Mouse (Mus musculus) thymus, postnatal 4 days (tissue): ENCODE data around the gene Dnmt3a.
"Not testable (repeated sequence)": the region's sequence is repeated elsewhere in the genome, so short reads cannot be mapped to it uniquely, and the experiment has no call there.

ENCODE experiments used
- DNase-seq: peaks from one replicate; pipeline ENCODE4 v3.0.0; 2021

Gene Dnmt3a

DNA sequence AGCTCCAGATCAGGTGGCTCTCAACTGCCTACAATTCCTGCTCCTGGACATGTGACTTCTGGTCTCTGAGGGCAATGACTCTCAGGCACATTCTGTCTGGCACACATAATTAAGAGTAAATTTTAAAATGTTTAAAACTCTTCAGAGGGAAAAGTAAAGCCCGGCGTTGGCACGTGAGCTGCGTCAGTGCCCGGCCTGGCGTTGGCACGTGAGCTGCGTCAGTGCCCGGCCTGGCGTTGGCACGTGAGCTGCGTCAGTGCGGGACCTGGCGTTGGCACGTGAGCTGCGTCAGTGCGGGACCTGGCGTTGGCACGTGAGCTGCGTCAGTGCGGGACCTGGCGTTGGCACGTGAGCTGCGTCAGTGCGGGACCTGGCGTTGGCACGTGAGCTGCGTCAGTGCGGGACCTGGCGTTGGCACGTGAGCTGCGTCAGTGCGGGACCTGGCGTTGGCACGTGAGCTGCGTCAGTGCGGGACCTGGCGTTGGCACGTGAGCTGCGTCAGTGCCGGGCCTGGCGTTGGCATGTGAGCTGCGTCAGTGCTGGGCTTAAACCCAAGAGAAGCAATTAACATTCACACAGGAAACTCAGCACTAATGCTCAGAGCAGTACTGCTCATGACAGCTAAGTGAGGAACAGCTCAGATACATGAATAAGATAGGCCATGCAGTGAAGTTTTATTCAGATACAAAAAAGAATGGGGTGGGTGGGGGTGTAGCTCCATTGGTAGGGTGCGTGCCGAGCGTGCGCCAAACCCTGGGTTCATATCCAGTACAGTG lies 124.5 kb downstream of the Dnmt3a start:
- DNase-seq, result not testable (repeated sequence)

DNA sequence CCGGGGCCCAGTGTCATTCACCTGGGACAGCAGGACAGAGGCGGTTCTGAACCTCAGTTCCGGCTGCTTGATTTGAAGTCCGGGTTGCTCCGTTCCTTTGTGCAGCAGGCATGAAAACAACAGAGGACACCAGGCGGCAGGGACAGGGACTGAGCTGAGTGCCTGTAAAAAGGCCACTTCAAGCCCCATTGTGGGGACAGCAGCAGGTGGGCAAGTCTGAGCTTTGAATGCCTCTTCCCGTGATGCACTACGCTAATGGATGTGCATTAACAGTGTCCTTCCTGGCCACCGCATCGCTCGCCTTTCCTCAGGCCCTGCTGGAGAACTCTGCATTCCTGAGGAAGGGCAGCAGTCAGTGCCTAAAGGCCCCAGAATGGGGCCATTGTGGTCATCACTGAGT lies 136.2 kb downstream of the Dnmt3a start:
- no peak for DNase-seq

DNA sequence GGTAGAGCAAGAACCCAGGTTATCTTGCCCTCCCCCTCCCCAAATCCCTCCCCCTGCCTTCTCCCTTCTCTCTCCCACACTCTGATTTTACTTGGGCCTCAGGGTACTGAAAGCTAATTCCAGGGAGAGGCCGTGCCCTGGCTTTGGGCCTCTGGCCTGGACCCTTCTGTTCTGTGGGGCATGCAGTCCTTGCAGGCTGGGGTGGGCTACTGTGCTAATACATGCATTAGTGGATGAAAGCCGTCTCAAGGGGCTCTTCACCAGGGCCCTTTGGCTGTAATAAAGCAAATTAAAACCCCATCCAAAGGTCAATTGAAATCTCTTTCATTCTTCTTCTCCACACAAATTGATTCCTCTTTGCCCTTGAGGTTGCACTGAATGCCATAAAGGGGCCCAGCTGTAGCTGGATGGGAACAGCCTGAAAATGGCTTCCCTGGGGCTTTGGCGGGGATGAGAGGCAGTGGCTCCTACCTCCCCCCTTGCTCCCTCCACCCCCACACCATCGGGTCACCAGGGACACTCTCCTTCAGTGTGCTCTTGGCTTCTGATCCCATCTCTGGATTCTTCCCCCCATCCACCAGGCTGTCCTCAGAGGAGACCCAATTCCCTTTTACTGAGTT lies 138.8 kb downstream of the Dnmt3a start:
- no peak for DNase-seq

- no peak for DNase-seq
Observed at GRCm38 (mm10) chr12:3947503-3947902, 141.7 kb downstream of the Dnmt3a start.

- DNase-seq, result no peak
Observed at GRCm38 (mm10) chr12:3954651-3955050, 148.8 kb downstream of the Dnmt3a start, which contains the start of gene Pomc. Pomc (plus strand) TSS chr12:3954951.

GRCm38 (mm10) chr12:3955371-3955770 lies 149.6 kb downstream of the Dnmt3a start:
- DNase-seq, result no peak

DNA sequence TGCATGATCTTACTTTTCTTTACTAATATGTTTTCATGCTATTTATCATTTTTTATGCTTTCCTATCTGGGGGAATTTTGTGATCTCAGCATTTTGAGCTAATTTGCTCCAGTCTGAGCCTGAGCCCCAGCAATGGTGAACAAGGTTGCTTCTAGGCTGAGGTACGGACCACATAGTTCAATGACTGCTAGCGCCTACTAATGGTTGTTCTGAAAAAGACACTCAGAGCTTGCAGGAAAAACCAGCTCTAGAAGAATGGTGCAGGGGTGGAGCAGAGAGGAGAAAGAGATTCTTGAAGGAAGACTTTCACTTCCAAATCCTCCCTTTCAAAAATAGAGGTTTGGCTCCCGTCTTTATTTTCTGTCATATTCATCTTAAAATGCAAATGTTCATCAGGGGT lies 150.5 kb downstream of the Dnmt3a start:
- no peak for DNase-seq

- peak; percentile 83 for DNase-seq
Observed at GRCm38 (mm10) chr12:3959791-3960543, 154.2 kb downstream of the Dnmt3a start.

DNA sequence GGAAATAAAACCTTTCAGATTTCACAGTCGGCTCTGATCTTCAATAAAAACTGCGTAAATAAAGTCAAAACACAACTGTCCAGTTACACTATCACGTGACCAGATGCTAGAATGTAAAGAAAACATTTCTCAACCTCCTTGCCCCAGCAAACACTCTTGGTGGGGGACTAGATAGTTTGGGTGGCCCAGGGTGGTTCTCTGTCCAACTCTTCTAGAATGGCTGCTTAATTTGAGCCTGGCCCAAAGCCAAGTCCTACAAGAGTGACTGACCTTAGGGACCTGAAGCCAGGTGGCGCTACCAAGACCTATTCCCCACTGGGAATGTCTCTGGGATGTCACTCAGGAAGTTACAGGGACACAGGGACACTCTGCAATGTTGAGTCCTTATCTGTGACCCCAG lies 154.7 kb downstream of the Dnmt3a start:
- DNase-seq, result no peak
